Mouse (Mus musculus) G1E (cell line): ENCODE data around the gene Dock10.

ENCODE experiments used
- CTCF ChIP-seq: IDR thresholded peaks from 2 replicates; pipeline ENCODE4 v1.5.1; 2012; ENCODE audit warnings: low read depth, low read length, inconsistent platforms, mixed read lengths
- GATA1 ChIP-seq: IDR thresholded peaks from 2 replicates; pipeline ENCODE4 v1.6.1; 2012; ENCODE audit warnings: borderline replicate concordance, low read length, inconsistent platforms, mixed read lengths
- GATA2 ChIP-seq: IDR thresholded peaks from 2 replicates; pipeline ENCODE4 v1.6.1; 2012; ENCODE audit warnings: low read depth, low read length, inconsistent platforms, borderline replicate concordance
- POLR2AphosphoS5 ChIP-seq: IDR thresholded peaks from 2 replicates; pipeline ENCODE4 v1.6.1; 2012; ENCODE audit warnings: low read depth, low read length, inconsistent platforms; ENCODE audit not compliant: insufficient replicate concordance
- TAL1 ChIP-seq: conservative IDR thresholded peaks from 2 replicates; pipeline ENCODE4 v1.6.1; 2012; ENCODE audit warnings: low read depth, low read length, inconsistent platforms, mixed read lengths

DNA sequence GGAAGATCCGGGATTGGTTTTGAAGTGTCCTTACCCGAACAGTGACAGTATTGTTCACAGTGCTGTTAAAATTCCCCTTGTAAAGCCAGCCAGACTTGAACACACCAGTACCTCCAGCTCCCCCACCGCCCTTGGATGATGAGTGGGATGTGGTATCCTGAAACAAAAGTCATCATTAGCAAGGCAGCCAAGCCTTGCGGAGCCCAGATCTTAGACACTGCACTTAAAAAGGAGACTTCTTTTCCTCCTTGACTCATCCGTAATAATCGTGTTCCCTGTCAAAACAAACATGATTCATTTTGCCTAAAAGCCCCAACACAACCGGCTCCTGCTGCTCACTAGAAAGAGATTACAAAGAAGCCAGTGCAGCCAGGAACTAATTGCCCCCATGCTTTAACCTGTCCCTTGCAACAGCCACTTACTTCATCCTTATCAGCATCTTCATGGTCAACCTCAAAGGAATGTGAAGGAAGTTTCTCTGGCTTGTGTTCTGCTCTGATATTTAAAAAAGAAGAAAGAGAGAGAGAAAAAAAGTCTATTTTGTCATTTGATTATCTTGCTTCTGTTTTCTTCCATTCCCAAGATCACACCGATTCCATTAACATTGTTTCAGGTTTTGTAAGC lies 152.1 kb downstream of the Dock10 start:
- TF ChIP-seq CTCF (no peak), TAL1 (no peak), GATA1 (no peak), POLR2AphosphoS5 (no peak), GATA2 (no peak)
